Mouse (Mus musculus) lung, postnatal 0 days (tissue): Measurements from ENCODE around the gene Mob2.

Experiments
- CTCF ChIP-seq: IDR thresholded peaks from 2 replicates; pipeline ENCODE4 v1.5.1; 2016; ENCODE audit warnings: antibody characterized with exemption, mild to moderate bottlenecking
- EP300 ChIP-seq: IDR thresholded peaks from 2 replicates; pipeline ENCODE4 v1.6.1; 2016; ENCODE audit warnings: antibody characterized with exemption, mild to moderate bottlenecking, control low read depth

DNA sequence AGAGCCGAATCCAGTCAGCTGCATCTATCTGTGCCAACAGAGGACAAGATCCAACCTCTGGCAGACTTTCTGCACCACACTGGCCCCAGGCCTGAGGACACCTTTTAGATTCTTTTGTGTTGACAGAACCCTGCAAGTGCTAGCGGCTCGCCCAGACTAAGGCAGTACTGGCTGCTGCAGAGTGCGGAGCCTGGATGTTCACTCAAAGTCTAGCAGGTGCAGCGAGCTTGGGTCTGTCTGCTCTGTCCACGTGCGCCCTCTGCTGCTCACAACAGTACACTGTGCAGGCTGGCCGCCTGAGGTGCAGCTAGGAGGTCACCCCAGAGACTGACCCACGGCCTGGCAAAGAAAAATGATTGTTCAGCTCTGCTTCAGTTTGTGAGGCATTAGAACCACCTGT is 36.9 kb upstream of the Mob2 start:
- TF ChIP-seq CTCF: peak; percentile 99
- TF ChIP-seq EP300: no peak
